Mouse (Mus musculus) CD4-positive, CD25-positive, alpha-beta regulatory T cell (primary cell): ENCODE measurements around the gene Pip5k1c. TPM values are rescaled to one million over a fixed set of nuclear protein-coding genes. Genes with fewer than 3 reads are reported as not detected.

Experiments
- polyA plus RNA-seq: library from polyadenylated mRNA; unstranded; fragments of 100-300 nt; shearing (Covaris generic); gene quantifications from one replicate; pipeline ENCODE4 v1.2.1, GENCODE M21; 2017

Gene Pip5k1c
- 104 TPM for polyA plus RNA-seq

DNA sequence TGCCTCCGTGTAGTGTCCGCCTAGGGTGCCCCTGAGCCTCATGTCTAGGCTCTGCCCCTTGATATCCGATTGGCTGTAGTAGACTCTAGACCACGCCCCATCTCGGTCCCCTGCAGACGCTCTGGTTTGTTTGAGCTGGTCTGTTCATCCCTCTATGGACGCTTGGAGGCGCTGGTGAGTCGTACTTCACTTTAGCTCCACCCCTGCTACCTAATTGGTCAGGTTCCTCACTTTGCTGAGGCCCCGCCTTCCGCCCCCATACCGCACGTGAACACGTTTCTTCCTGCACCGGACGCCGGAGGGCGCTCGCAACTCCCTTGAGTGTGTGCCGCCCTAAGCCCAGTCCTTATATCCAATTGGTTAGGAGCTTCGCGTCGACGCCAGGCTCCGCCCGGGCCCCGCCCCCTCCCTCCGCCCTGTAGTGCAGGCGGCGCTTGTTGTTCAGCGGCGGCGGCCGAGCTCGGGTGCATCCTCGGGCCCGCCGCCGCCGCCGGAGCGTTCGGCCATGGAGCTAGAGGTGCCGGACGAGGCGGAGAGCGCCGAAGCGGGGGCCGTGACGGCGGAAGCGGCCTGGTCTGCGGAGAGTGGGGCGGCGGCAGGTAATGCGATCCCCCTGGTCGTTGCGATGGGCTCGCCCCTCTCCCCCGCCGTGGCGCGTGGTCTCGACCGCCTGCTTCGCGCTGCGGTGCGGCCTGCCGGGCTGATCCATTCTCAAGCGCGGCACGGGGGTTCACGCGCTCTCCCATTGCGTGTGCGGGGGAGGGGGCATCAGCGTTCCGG, at the start of gene Pip5k1c:
Pip5k1c (plus strand) TSS at position 410 of the 780 bp plus-strand sequence.

DNA sequence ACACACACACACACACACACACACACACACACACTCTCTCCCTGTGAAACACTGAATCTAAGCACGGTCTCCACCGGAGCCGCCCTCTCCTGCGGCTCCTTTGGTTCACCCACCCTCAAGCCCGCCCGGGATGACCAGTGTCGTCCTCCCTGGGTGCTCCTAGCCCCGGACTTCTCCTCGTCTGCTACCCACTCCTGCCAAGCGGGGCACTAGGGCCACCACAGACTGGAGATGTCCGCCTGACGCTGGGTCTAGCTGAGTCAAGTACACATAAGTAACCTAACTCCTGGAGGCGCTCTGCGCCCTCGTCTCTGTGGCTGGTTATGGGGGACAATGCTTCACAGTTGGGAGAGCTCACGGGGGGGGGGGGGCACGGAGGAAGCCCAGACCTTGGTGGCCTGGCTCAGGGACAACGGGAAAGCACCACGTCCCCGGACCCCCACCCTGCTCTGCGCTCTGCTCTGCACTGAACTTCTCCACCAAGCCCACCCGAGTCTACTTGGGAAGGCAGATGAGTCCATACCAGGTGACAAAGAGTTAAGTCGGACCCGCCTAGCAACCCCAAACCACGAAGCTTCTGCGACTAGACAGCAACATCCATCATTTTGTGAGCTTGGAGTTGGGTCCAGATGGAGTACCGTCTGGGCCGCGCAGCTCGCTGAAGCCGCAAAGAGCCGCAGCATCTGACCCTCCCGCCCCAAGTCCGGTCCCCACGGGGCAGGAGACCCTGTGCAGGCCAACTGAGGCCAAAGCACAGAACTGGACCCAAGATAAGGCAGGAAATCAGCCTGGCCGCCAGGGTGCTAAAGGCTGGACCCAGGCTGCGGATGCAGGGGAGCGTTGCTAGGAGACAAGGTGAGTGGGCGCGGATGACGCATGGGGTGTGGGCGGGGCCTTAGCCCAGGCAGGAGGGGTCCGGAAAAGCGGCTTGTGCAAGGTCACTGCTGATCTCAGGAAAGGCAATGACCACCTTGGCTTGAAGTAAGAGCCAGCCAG, 40.0 kb upstream of the Pip5k1c start, which contains the start of gene Matk:
Matk (plus strand) TSS at position 512 of the 996 bp plus-strand sequence.

DNA sequence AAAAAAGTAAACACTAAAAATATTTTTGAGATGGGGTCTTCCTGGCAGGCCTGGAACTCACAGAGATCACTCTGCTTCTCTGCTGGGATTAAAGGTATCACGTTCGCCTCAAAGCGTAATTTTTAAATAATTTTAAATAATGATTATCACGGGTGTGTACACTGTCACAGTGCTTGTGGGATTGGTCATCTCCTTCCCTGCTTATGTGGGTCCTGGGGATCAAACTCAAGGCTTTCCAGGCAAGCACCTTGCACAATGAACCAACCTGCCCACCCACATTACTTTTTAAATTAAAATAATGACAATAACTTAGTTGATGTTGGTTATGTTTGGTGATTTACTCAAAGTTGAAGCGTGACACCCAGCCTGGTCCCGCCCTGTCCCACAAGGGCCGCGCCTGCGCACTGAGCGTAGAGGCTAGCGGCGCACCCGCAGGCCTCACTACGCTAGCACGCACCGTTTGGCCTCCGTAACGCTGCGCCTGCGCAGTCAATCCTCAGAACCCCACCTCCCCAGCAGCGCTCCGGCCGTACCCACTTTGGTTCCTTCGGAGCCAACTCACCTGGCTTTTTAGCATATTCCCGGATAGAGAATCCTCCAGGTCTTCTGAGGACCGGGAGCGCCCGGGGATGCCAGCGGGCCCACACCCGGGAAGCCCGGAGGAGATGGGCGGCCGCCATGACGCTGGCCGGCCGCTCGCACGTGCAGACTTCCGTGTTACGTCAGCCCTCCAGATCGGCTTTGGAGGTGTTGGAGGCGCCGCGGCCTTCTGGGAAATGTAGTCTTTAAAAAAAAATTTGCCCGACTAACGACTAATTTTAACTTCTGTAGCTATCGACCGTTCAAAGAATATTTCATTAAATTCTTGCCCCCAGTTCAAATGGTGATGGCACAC, 26.3 kb upstream of the Pip5k1c start, which contains the start of the genes Mrpl54 and Apba3:
Mrpl54 (minus strand) TSS at position 724 of the 895 bp plus-strand sequence.
Apba3 (plus strand) TSS at position 750 of the 895 bp plus-strand sequence.

DNA sequence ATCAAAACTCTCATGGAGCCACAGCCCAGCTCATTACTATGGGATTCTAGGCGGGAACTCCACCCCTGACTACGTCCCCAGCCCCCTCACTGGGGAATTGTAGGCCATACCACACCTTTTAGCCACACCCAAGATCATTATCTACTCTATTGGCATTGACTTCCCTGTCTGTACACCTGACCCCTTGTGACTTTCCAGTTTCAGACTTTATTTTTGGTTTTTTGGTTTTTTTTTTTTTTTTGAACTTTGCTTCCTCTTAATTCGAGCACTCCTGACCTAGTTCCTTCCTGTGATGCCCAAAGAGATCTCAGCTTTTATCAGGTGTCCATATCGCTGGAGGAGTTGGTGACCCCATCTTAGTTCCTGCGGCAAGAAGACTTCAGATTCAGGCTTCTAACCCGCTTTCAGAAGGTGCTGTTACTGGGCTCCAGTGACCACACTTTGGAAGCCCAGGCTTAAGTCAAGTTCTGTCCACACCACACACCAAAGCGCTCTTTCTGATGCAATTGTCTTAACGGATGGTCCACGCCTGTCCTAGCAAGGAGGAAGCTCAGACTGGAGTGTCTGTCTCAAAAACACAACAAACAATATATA, 1.2 kb upstream of the Pip5k1c start, which contains the start of gene Tjp3:
Tjp3 (minus strand) TSS at position 71 of the 594 bp plus-strand sequence.

DNA sequence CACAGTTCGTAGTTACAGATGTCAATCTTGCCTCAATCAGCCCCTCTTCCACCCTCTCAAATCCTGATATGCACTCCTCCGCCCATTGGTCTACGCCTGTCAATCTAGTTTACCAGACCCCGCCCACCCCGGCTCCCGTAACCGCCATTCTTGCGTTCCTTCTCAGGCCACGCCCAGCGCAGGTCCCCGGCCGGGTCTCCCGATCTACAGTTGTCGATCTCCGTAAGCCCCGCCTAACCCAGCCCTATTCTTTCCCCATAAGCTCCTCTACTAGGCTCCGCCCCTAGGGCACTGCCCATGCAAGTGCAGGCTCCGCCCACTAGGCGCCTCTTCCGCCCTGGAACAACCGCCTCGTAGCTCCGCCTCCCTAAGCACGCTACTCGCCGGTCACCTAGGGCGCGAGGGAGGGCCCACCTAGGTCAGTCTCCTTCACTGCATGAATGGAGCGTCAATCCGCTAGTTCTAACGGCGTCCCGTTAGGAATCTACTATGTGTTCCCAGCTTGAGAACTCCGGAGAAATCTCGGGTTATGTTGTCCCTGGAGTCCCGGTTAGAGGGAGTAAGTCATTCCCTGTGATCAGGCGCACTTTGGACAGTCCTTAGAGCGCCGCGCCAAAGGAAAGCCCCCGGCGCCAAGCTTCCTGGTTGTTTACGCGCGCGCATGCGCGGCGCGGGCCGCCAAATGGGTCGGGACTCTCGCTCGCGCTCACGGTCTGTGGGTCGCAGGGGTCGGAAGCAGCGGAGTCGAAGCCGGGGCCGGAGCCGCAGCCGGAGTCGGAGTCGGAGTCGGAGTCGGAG, 28.0 kb downstream of the Pip5k1c start, which contains the start of gene Cactin:
Cactin (plus strand) TSS at position 554 of the 798 bp plus-strand sequence.

DNA sequence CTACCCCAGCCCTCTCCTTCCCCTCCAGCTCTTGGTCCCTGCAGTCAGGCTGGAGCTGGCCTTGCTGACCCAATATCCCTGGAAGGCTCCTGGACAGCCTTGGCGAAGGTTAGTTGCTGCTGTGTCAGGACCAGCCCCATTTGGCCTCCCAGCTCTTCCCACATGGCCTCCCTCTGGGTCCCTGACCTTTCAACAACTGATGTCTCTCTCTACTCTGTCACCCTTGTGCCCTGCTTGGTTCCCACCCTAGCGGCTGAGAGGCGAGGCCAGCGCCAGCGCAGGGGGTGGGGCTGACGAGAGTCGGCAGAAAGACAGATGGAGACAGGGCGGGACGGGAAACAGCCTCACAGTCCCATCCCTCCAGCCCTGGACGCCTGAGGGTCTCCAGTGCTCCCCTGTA, 35.6 kb downstream of the Pip5k1c start, which contains the start of gene Tbxa2r:
Tbxa2r (plus strand) TSS at position 346 of the 400 bp plus-strand sequence.

DNA sequence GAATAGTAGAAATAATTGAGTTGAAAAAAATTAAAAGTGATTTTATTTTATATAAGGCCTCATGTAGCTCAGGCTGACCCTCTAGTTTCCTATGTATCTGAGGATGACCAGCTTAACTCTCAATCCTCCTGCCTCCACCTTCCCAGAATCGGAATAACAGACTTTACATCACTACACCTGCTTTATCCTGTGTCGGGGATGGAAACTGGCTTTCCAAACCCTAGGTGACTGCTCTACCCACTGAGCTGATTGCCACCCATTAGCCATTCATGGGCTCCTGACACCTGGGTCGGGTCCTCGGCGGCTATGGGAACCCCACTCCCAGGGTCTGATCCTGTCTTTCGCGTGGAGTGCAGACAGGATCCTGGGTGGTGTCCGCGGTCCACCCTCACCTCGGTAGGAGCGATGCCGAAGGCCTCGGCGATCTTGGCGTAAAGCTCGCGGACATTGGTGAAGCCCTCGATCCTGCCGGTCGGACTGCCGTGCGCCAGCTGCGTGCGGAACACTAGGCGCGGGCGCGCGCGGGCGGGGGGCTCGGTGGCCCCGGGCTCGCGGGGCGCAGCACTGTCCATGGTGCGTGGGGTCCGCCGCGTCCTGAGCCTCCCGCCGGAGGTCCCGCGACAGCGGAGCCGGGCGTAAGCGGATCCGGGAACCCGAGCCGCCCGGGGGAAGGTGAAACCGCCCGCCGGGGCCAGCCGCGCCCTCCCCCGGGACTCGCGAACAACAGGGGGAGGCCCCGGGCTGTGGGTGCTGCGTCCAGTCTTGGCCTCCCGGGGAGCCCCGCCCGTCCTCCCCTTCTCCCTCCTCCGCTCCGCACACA, 50.1 kb downstream of the Pip5k1c start, which contains the start of gene Gipc3:
Gipc3 (minus strand) TSS at position 581 of the 820 bp plus-strand sequence.

DNA sequence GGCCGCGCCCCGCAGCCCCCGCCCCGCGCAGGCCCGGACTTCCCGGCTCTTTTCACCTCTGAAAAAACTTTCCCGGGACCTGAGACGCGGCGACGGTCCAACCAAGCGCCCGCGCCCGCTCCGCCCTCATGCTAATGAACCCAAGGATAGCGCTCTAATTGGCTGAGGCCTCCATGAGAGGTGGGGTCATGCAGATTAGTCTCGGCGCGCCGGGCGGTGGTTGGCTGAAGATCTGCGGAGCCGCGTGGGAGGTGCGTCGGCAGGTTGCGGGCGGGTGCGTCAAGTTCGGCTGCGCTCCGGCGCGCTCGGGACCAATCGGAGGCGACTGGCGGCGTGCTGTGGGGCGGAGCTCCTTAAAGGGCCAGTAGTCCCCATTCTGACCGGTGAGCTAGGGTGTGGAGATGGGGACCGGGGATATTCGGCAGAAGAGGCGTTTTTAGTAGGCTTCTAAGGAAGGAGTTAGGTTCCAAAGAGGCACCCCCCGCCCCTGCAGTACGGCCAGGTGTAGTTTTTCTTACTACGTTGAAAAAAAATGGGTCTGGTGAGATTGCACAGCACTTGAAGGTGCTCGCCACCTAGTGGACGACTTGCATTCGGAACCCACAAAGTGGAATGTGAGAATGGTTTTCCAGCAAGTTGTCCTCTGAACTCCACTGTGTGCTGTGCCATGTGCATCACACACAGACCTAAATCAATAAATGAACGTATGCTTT, 57.7 kb downstream of the Pip5k1c start, which contains the start of gene Hmg20b:
Hmg20b (minus strand) TSS at position 130 of the 713 bp plus-strand sequence.

DNA sequence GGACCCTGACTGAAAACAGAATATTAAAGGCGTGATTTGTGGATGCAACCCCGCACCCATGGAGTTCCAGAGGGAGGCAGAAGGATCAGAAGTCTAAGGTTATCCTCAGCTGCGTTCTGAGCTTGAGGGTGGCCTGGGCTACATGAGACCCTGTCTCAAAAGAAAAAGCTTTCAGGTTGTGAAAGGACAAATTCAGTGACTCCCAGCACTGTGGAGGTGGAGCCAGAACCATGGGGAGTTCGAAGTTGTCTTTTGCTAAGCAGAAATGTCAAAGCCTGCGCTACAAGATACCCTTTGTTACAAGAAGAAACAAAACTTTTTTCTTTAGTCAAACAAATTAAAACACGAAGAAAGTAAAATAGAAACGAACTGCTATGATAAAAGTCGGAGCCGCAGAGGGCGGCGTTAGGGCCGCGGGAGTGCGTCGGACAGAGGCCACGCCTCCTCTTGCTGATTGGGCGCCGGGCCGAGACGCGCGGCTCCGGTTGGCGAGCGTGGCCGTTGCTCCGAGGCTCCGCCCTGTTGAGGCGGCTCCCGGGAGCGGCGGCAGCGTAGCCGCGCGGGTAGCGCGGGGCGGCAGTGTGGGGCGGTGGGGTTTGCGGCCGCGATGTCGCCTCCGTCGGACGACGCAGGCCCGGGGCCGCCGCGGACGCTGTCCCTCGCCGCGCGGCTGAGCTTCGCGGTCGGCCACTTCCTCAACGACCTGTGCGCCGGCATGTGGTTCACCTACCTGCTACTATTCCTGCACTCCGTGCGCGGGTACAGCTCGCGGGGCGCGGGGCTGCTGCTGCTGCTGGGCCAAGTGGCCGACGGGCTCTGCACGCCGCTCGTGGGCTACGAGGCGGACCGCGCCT, 64.5 kb downstream of the Pip5k1c start, which contains the start of gene Mfsd12:
Mfsd12 (plus strand) TSS at position 501 of the 854 bp plus-strand sequence.

DNA sequence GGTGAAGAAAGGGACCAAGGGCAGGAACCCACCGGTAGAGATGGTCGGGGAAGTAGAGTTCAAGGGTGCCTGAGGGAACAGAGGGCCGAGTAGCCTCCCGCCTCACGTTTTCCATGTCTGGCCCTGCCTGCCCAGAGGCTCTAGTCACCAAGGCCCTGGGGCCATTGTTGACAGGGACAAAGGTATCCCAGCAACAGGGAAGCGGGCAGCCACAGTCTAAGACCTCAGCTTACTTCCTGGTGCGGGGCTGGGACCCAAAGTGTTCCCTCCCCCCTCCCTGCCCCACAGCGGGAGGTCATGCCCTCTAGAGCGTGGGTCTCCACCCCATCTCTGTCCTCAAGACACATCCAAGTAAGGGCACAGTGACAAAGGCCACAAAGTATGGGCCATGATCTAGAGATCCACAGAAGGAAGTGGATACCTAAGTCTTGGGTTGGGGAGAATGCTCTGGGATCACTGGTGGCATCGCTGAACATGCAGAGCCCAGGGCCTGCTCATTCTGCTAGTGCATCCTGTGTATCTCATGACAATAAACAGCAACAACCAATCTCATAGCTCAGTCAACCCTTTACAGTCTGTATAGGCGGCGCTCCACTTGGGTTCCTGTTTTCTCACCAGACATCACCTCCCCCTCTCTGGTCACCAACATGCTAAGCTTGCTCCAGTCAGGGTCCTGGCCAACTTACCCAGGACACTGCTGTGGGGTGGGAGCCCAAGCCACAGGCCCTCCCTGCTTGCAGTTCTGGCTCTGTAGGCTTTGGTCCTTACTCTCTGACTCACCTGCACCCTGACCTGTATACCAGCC, 73.1 kb downstream of the Pip5k1c start, which contains the start of gene 4930404N11Rik:
4930404N11Rik (minus strand) TSS at position 145 of the 805 bp plus-strand sequence.

Other genes starting within 250 kb of the Pip5k1c start
- 105 TPM for gene Sgta, start 232.8 kb upstream of the Pip5k1c start, polyA plus RNA-seq
- gene Thop1, start 222.9 kb upstream of the Pip5k1c start, polyA plus RNA-seq, result 10.9 TPM
- 0.28 TPM for gene Creb3l3, start 194.1 kb upstream of the Pip5k1c start, polyA plus RNA-seq
- gene Map2k2, start 187.0 kb upstream of the Pip5k1c start, polyA plus RNA-seq, result 177 TPM
- 79.4 TPM for gene Zbtb7a, start 157.7 kb upstream of the Pip5k1c start, polyA plus RNA-seq
- 57.9 TPM for gene Pias4, start 125.0 kb upstream of the Pip5k1c start, polyA plus RNA-seq
- gene Eef2, start 116.3 kb upstream of the Pip5k1c start, polyA plus RNA-seq, result 670 TPM
- 96.8 TPM for gene Dapk3, start 110.0 kb upstream of the Pip5k1c start, polyA plus RNA-seq
- gene 4930442H23Rik, start 109.1 kb upstream of the Pip5k1c start, polyA plus RNA-seq, result not detected
- 0.28 TPM for gene Nmrk2, start 90.9 kb upstream of the Pip5k1c start, polyA plus RNA-seq
- gene Atcay, start 62.1 kb upstream of the Pip5k1c start, polyA plus RNA-seq, result 3.4 TPM
- 5.4 TPM for gene Zfr2, start 59.8 kb upstream of the Pip5k1c start, polyA plus RNA-seq
- gene Matk, start 40.0 kb upstream of the Pip5k1c start, polyA plus RNA-seq, result 88.9 TPM
- 106 TPM for gene Mrpl54, start 26.0 kb upstream of the Pip5k1c start, polyA plus RNA-seq
- 46.1 TPM for gene Apba3, start 26.0 kb upstream of the Pip5k1c start, polyA plus RNA-seq
- 17.2 TPM for gene Tjp3, start 1.4 kb upstream of the Pip5k1c start, polyA plus RNA-seq
- 70.5 TPM for gene Cactin, start 28.1 kb downstream of the Pip5k1c start, polyA plus RNA-seq
- gene Tbxa2r, start 35.8 kb downstream of the Pip5k1c start, polyA plus RNA-seq, result 73.4 TPM
- 0.24 TPM for gene Gipc3, start 50.3 kb downstream of the Pip5k1c start, polyA plus RNA-seq
- gene Hmg20b, start 57.5 kb downstream of the Pip5k1c start, polyA plus RNA-seq, result 42.7 TPM
- gene Mfsd12, start 64.5 kb downstream of the Pip5k1c start, polyA plus RNA-seq, result 6.1 TPM
- gene 4930404N11Rik, start 72.9 kb downstream of the Pip5k1c start, polyA plus RNA-seq, result 3.2 TPM
- gene Fzr1, start 85.6 kb downstream of the Pip5k1c start, polyA plus RNA-seq, result 65.5 TPM
- 44.3 TPM for gene Dohh, start 91.5 kb downstream of the Pip5k1c start, polyA plus RNA-seq
- 5.8 TPM for gene Gm48551, start 91.5 kb downstream of the Pip5k1c start, polyA plus RNA-seq
- gene Gm48552, start 96.0 kb downstream of the Pip5k1c start, polyA plus RNA-seq, result 0.75 TPM
- 6.1 TPM for gene Smim24, start 100.1 kb downstream of the Pip5k1c start, polyA plus RNA-seq
- 21.0 TPM for gene Nfic, start 162.7 kb downstream of the Pip5k1c start, polyA plus RNA-seq
- 0.20 TPM for gene Celf5, start 189.7 kb downstream of the Pip5k1c start, polyA plus RNA-seq
- gene Ncln, start 203.4 kb downstream of the Pip5k1c start, polyA plus RNA-seq, result 164 TPM
- gene S1pr4, start 207.2 kb downstream of the Pip5k1c start, polyA plus RNA-seq, result 90.1 TPM
- gene Gna15, start 231.3 kb downstream of the Pip5k1c start, polyA plus RNA-seq, result 18.1 TPM